Mouse (Mus musculus): Measurements from ENCODE around the gene Gm10772.
"Not testable (repeated sequence)": the region's sequence is repeated elsewhere in the genome, so short reads cannot be mapped to it uniquely, and the experiment has no call there.

Gene Gm10772

DNA sequence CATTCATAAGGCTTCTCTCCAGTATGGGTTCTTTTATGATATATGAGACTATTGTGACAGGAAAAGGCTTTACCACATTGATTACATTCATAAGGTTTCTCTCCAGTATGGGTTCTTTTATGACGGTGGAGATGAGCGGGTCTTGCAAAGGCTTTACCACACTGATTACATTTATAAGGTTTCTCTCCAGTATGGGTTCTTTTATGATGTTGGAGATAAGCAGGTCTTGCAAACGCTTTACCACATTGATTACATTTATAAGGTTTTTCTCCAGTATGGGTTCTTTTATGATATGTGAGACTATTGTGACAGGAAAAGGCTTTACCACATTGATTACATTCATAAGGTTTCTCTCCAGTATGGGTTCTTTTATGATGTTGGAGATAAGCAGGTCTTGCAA lies at the start of gene Gm10772:
Gm10772 (minus strand) TSS at position 101 of the 400 bp plus-strand sequence.
- DNase-seq (ENCODE audit: low spot score) = not testable (repeated sequence)

DNA sequence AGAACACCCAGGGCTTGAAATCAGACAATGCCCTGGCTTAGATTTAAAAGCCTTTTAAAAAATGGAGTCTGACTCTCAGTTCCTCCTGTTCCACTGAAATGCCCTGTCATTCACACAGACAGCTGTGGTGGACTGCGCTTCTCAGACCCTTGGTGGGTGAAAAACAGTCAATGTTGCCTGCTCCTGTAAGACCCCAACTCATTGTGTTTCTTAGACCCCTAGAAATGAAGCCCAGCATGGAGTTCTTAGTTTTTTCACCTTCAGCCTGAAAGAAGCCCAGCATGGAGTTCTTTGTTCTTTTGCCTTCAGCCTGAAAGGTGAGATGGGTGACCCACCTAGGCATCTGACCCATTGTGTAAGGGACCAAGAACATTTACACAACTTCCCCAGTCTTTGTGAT lies 36.5 kb upstream of the Gm10772 start:
- not testable (repeated sequence) for DNase-seq (ENCODE audit: low spot score)

DNA sequence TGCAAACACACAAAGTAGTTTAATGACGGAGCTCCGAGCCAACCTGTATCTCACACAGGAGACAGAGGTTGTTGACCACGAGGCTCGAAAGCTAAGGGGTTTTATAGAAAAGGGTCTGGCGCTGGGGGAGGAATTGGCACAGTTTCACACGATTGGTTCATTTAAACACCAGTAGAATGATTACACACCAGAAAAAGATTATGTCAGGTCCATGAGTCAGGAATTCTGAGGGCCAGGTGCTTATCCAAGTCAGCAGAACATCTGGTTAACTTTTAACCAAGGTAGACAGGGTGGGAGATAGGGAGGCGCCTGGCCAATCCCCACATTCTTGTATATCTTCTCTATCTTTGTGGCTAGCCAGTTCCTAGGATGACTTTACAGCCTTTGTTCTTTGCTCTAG lies 35.8 kb upstream of the Gm10772 start:
- not testable (repeated sequence) for DNase-seq (ENCODE audit: low spot score)

DNA sequence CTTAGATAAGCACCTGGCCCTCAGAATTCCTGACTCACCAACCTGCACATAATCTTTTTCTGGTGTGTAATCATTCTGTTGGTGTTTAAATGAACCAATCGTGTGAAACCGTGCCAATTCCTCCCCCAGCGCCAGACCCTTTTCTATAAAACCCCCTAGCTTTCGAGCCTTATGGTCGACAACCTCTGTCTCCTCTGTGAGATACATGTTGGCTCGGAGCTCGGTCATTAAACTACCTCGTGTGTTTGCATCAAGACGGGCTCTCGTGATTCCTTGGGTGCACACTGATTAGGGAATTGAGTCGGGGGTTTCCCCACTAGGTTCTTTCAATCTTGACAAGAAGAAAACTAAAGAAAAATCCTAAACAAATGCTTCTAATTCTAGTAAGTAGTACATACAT lies 13.0 kb downstream of the Gm10772 start:
- DNase-seq (ENCODE audit: low spot score) = no peak

DNA sequence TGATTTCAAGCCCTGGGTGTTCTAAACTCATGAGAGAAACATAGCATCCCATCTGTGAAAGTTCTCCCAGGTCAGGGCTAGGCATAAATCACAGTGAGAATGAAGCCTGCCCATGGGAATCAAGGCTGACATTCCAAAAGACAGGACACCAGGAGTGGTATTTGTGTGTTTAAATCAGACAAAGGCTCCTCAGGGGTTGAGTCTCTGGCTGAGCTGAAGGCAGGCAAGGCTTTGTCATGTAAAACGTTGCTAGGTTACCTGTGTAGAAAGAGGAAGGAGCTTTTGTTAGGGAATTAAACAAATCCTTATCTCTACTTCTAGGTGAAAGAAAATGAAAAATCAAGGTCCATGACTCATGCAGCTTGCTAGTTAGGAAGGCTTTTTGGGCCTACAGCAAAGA lies 13.6 kb downstream of the Gm10772 start:
- not testable (repeated sequence) for DNase-seq (ENCODE audit: low spot score)

DNA sequence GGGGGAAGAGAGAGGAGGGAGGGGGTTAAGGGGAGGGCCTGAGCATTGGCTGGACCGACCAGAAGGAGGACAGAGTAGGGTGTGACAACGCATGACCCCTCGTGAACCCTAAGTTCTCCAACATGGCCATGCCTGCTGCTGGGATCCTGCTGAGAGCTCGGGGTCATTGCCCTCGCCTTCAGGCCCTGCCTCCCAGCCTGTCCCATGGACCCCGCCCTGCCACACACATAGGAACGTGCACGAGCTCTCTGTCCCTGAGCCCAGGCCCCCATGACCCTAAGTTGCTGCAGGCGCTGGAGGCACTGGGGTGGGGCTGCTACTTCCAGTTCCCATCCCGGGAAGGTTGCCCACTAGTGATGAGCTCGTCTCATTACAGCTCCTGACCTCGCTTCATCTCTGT lies 48.2 kb downstream of the Gm10772 start:
- DNase-seq (ENCODE audit: low spot score) = not testable (repeated sequence)

All from testis, postnatal 14 days (tissue).